Mouse (Mus musculus): ENCODE measurements around the gene Kif18a.

Kif18a gene

DNA sequence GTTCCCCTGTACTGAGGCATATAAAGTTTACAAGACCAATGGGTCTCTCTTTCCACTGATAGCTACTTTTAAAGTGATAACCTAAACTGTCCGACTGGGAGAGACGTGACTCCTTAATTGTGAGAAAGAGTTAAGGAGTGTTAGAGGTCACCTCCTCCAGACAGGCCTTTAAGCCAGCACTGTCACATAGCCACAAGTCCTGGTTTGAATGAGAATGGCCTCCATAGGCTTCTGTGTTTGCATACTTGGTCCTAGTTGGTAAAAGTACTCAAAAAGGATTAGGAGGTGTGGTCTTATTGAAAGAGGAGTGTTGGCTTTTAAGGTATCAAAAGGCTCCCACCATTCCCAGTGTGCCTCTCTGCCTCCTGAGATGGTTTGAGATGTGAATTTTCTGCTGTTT, 94.3 kb downstream of the Kif18a start:
- no peak for DNase-seq (ENCODE audit: low spot score in 2 of 2)

DNA sequence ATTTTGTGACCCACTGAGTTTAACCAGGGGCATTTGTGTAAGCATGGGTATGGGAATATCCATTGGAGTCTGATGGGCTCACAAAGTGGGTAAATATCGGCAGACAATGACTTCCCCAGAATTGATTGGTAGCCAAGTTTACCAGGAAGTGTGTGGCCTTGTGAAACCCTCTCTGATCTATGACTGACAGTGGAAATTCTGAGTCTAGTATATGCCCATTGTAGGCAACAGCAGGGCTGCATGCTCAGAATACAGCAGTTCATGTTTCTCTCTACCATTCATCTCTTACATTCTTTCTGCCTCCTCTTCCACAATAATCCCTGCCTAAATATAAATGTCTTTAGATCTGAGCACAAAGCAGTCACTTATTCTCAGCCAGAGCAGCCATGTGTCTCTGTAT, 103.5 kb downstream of the Kif18a start:
- no peak for DNase-seq (ENCODE audit: low spot score in 2 of 2)

DNA sequence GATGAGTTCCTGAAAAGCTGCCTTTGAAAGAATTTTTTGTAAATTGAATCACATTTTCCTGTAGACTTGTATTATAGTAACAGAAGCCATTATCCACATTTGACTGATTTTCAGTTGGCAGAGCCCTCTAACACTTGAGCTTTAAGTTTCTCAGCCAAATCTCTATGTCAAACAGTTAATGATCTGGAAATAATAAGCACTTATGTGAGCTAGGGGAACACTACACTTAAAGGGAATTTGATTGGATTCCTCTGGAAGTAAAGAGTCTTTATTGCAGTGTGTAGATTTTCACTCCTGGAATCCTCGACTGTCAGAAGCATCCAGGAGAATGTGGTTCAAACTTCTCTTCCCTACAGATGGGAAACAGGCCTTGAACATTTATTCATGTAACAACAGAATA, 105.7 kb downstream of the Kif18a start:
- no peak for DNase-seq (ENCODE audit: low spot score in 2 of 2)

DNA sequence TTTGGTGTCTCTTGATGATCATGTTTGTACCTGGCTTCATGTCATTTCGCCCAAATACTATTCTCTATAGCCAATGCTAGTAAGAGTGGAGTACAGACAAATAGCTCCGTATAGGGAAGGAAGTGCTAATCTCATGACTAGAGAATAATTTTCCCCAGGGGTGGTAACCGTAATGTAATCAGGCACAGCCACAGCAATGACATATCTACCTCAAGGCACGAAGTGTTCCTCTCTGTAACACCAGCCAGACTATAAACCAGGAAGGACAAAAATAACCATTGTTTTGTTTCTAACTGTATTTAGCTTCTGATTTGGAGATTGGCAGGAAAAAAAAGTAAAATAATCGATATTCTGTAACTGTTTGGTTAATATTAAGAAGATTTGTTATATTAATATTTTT, 108.2 kb downstream of the Kif18a start:
- DNase-seq (ENCODE audit: low spot score in 2 of 2) = no peak

DNA sequence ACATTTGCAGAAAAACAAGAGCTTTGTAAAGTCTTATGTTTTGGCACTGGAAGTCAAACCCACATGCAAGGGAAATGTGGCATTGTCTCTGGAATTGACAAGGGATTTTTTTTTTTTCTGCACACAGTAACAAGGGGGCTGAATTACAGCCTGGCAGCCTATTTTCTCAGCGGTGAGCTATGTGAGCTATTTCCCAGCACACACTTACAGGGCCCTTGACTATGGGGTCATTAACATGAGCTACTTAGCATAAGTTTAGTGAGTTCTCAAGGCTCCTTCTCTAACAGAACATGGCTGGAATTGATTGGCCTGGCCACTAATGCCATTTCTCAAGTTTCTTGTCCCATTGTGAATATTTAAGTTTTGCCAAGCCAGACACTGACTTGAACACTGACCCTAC, 109.4 kb downstream of the Kif18a start:
- DNase-seq (ENCODE audit: low spot score in 2 of 2) = no peak

Data from urinary bladder, postnatal 36 days (tissue).